ENCODE assay signal across 15 mouse cellular contexts in the genomic region with DNA sequence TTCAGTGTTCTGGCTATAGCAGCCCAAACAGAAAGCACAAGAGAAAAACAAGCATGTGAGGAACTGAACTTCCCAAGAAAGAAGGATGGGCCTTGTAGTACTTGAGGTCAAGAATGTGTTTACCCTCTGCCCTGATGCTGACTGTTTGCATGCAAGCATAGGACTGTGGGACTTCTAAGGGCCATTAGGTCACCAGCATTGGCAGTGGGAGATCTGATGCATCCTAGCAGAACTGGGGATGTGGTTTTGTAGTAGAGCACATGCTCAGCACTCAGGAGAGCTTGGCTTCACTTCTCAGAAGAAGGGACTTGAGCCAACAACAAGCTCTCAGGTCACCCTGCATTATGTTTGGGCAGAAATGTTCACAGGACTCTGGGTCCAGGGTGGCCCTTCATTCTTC.
A peak's percentile ranks its signal among the peaks of the same experiment; 100 is the strongest.
DNase-seq lines count a peak whose midpoint lies in the region; ATAC-seq and TF ChIP-seq lines count a peak whose summit lies in the region.
"Had no signal": no experiment of that assay in that cellular context is flagged by ENCODE, and none has a peak within 500 bp of the region (broad histone marks: within the 10 kb centered on the region; RNA-seq: fewer than 3 reads in every experiment).

No protein-coding gene starts in this region.

- no peak for TF ChIP-seq POLR2A in limb, embryonic 14.5 days (IDR thresholded peaks at IDR 0.05; ENCODE audit: borderline replicate concordance, extremely low read depth, insufficient read depth, insufficient read length)
- no peak for TF ChIP-seq POLR2A in small intestine, adult 2 months (IDR thresholded peaks at IDR 0.05; ENCODE audit: low read depth, low read length)

- intact Hi-C loops in gastrocnemius, adult 2 months (cut with DNase I), result no loop called here
- intact Hi-C loops in left cerebral cortex, postnatal 25 days (cut with DNase I), result no loop called here

- H3K9me3 ChIP-seq in limb, embryonic 14.5 days (ENCODE audit: control insufficient read depth, low read length), result no peaks in the 10 kb centered on the region
- H3K9me3 ChIP-seq: forebrain, embryonic 12.5 days; midbrain, embryonic 12.5 days; neural tube, embryonic 12.5 days had no signal

- no peak for DNase-seq in gastrocnemius, adult 2 months
- DNase-seq in gastrocnemius, adult 8-10 months (ENCODE audit: low spot score in 2 of 2), result no peak
- peak; percentile 3 to 18 for DNase-seq in spleen, postnatal 36 days (ENCODE audit: low spot score in 2 of 2)
- no peak for DNase-seq in spleen, postnatal 14 days (ENCODE audit: low spot score in 2 of 2)
- DNase-seq in limb, embryonic 14.5 days (ENCODE audit: low spot score), result no peak
- no peak for DNase-seq in B cell, adult 2 months
- DNase-seq in left cerebral cortex, postnatal 25 days (ENCODE audit: low spot score in 2 of 2), result no peak
- DNase-seq: adrenal gland, adult 8-10 months; cerebellum, adult 11-12 months; left cerebral cortex, postnatal 4 days had no signal

- no peaks in the 10 kb centered on the region for H3K36me3 ChIP-seq in limb, embryonic 14.5 days (ENCODE audit: control insufficient read depth, insufficient read depth, low read length)
- H3K36me3 ChIP-seq in small intestine, adult 2 months (ENCODE audit: control insufficient read depth, insufficient read depth, low read length), result no peaks in the 10 kb centered on the region
- H3K36me3 ChIP-seq: forebrain, embryonic 12.5 days; midbrain, embryonic 12.5 days; neural tube, embryonic 12.5 days had no signal

- H3K27ac ChIP-seq in gastrocnemius, adult 2 months, result peak overlapping the region; percentile 50
- H3K27ac ChIP-seq in limb, embryonic 14.5 days (replicated peaks; ENCODE audit: low read depth, low read length), result no peak overlapping the region
- peak overlapping the region; percentile 67 for H3K27ac ChIP-seq in small intestine, adult 2 months (ENCODE audit: insufficient read depth, low read depth, low read length)
- H3K27ac ChIP-seq: forebrain, embryonic 12.5 days; midbrain, embryonic 12.5 days; neural tube, embryonic 12.5 days; stomach, postnatal 0 days had no signal

- no peak overlapping the region for H3K9ac ChIP-seq in limb, embryonic 14.5 days (ENCODE audit: low read depth, low read length, severe bottlenecking)
- H3K9ac ChIP-seq: forebrain, embryonic 12.5 days; midbrain, embryonic 12.5 days; neural tube, embryonic 12.5 days had no signal

- no peak for TF ChIP-seq CTCF in gastrocnemius, adult 2 months (IDR thresholded peaks at IDR 0.05)
- no peak for TF ChIP-seq CTCF in small intestine, adult 2 months (IDR thresholded peaks at IDR 0.05; ENCODE audit: extremely low read depth, insufficient read length, insufficient replicate concordance, low read depth, low read length)

- H3K4me1 ChIP-seq in limb, embryonic 14.5 days (ENCODE audit: control insufficient read depth, insufficient read depth, low read length), result peaks cover 12% of the 10 kb centered on the region; the same call in 1 of the 2 replicates
- no peaks in the 10 kb centered on the region for H3K4me1 ChIP-seq in small intestine, adult 2 months (ENCODE audit: control insufficient read depth, insufficient read depth, insufficient read length, low read length)

- no peak overlapping the region for H3K4me3 ChIP-seq in gastrocnemius, adult 2 months
- no peak overlapping the region for H3K4me3 ChIP-seq in limb, embryonic 14.5 days (replicated peaks; ENCODE audit: low read length)
- H3K4me3 ChIP-seq in small intestine, adult 2 months (ENCODE audit: low read depth, low read length), result no peak overlapping the region
- H3K4me3 ChIP-seq: forebrain, embryonic 12.5 days; midbrain, embryonic 12.5 days; neural tube, embryonic 12.5 days had no signal

- no peak overlapping the region for H3K4me2 ChIP-seq in limb, embryonic 14.5 days (replicated peaks; ENCODE audit: low read depth, low read length, severe bottlenecking)
- H3K4me2 ChIP-seq: forebrain, embryonic 12.5 days; midbrain, embryonic 12.5 days; neural tube, embryonic 12.5 days had no signal

- H3K27me3 ChIP-seq in limb, embryonic 14.5 days (ENCODE audit: control insufficient read depth, insufficient read depth, low read length), result no peaks in the 10 kb centered on the region
- H3K27me3 ChIP-seq in small intestine, adult 2 months (ENCODE audit: control insufficient read depth, insufficient read depth, low read length), result no peaks in the 10 kb centered on the region

- 0 out of 2 replicates have a peak, but pooled peaks have one; percentile 24 for ATAC-seq in limb, embryonic 14.5 days (ENCODE audit: low FRiP score, low read depth)

Comparison
In these comparisons a context has a peak if more than half of its experiments do, and no peak if none do; other contexts are left out.
1. DNase-seq: peak in spleen, postnatal 36 days (2 of 2); none in gastrocnemius, adult 2 months (single experiment), gastrocnemius, adult 8-10 months (0 of 2), spleen, postnatal 14 days (0 of 2), limb, embryonic 14.5 days (single experiment), B cell, adult 2 months (0 of 2) and left cerebral cortex, postnatal 25 days (0 of 2).